Mouse (Mus musculus) brain, adult 2 months (tissue): ENCODE results near the gene Scarb1.

ENCODE experiments used
- DNase-seq: peaks from one replicate; pipeline ENCODE4 v3.0.0; 2011; ENCODE audit warnings: low read depth, low spot score

Gene Scarb1

GRCm38 (mm10) chr5:125306372-125306771 lies 34.5 kb downstream of the Scarb1 start:
- DNase-seq = no peak

- peak; percentile 23 for DNase-seq
These were observed 35.4 kb downstream of the Scarb1 start for GRCm38 (mm10) chr5:125305229-125306081.

- peak; percentile 36 for DNase-seq
These were observed 36.5 kb downstream of the Scarb1 start for GRCm38 (mm10) chr5:125304245-125304856.

GRCm38 (mm10) chr5:125303055-125303454 lies 37.8 kb downstream of the Scarb1 start:
- DNase-seq = no peak

GRCm38 (mm10) chr5:125298234-125298633 lies 42.7 kb downstream of the Scarb1 start:
- DNase-seq = no peak

GRCm38 (mm10) chr5:125297171-125297570 lies 43.7 kb downstream of the Scarb1 start:
- no peak for DNase-seq

- DNase-seq = no peak
These were observed 47.9 kb downstream of the Scarb1 start for GRCm38 (mm10) chr5:125292951-125293350.

- DNase-seq = no peak
These were observed 49.0 kb downstream of the Scarb1 start for GRCm38 (mm10) chr5:125291895-125292294.

- DNase-seq = no peak
These were observed 49.5 kb downstream of the Scarb1 start for GRCm38 (mm10) chr5:125291387-125291786.

GRCm38 (mm10) chr5:125287053-125287655 lies 53.7 kb downstream of the Scarb1 start:
- no peak for DNase-seq

GRCm38 (mm10) chr5:125286090-125286489 lies 54.8 kb downstream of the Scarb1 start:
- no peak for DNase-seq

- DNase-seq = peak; percentile 92
These were observed 56.9 kb downstream of the Scarb1 start for GRCm38 (mm10) chr5:125283748-125284640.

GRCm38 (mm10) chr5:125279216-125279615 lies 61.7 kb downstream of the Scarb1 start:
- no peak for DNase-seq

- no peak for DNase-seq
These were observed 62.6 kb downstream of the Scarb1 start for GRCm38 (mm10) chr5:125278314-125278713.

GRCm38 (mm10) chr5:125277313-125277712 lies 63.6 kb downstream of the Scarb1 start:
- peak; percentile 71 for DNase-seq

GRCm38 (mm10) chr5:125276765-125277164 lies 64.1 kb downstream of the Scarb1 start:
- DNase-seq = peak; percentile 41

GRCm38 (mm10) chr5:125275315-125275714 lies 65.6 kb downstream of the Scarb1 start:
- no peak for DNase-seq

- DNase-seq = no peak
These were observed 66.1 kb downstream of the Scarb1 start for GRCm38 (mm10) chr5:125274773-125275172.

GRCm38 (mm10) chr5:125274182-125274581 lies 66.7 kb downstream of the Scarb1 start:
- no peak for DNase-seq

GRCm38 (mm10) chr5:125273666-125274109 lies 67.2 kb downstream of the Scarb1 start:
- DNase-seq = peak; percentile 80

GRCm38 (mm10) chr5:125272231-125272988 lies 68.5 kb downstream of the Scarb1 start:
- no peak for DNase-seq
